Mouse (Mus musculus) C2C12 (cell line): ENCODE measurements at regions not wholly inside any gene's neighbourhood (a gene's known extent, or its start where the extent isn't known, plus 50 kb on each side); places are given as distances from the start of the nearest gene placed in this dataset.

Source experiments
- H3K27me3 ChIP-seq: one replicate; pipeline ENCODE4 v1.6.1; 2011; ENCODE audit not compliant: control insufficient read depth, insufficient read depth, insufficient read length
- H3K36me3 ChIP-seq: one replicate; pipeline ENCODE4 v1.6.1; 2011; ENCODE audit not compliant: control insufficient read depth, insufficient read depth
- H3K4me3 ChIP-seq: one replicate; pipeline ENCODE4 v1.5.1; 2011; ENCODE audit warnings: mild to moderate bottlenecking, control low read depth; ENCODE audit not compliant: poor library complexity, insufficient read depth, severe bottlenecking
- H3K79me2 ChIP-seq: one replicate; pipeline ENCODE4 v1.6.1; 2011; ENCODE audit not compliant: control insufficient read depth, insufficient read depth
- H3K79me3 ChIP-seq: one replicate; pipeline ENCODE4 v1.6.1; 2011; ENCODE audit warnings: low read depth, control low read depth
- H3ac ChIP-seq: one replicate; pipeline ENCODE3; 2011; ENCODE audit warnings: low read depth; ENCODE audit not compliant: control insufficient read depth, insufficient read length
- CEBPB ChIP-seq: IDR thresholded peaks from one replicate; pipeline ENCODE4 v1.6.1; 2011; ENCODE audit warnings: low read depth, mild to moderate bottlenecking, control low read depth, moderate library complexity
- CTCF ChIP-seq: IDR thresholded peaks from one replicate; pipeline ENCODE4 v1.5.1; 2011; ENCODE audit not compliant: control insufficient read depth, insufficient read depth, insufficient read length
- FOSL1 ChIP-seq: IDR thresholded peaks from one replicate; pipeline ENCODE4 v1.8.0; 2011; ENCODE audit warnings: mild to moderate bottlenecking, low read length; ENCODE audit not compliant: poor library complexity, insufficient read depth, severe bottlenecking
- MAX ChIP-seq: IDR thresholded peaks from one replicate; pipeline ENCODE4 v1.6.1; 2011; ENCODE audit warnings: mild to moderate bottlenecking, control low read depth
- MYOD1 ChIP-seq: IDR thresholded peaks from one replicate; pipeline ENCODE4 v1.6.1; 2011; ENCODE audit warnings: low read depth; ENCODE audit not compliant: control insufficient read depth, insufficient read length
- MYOG ChIP-seq: IDR thresholded peaks from one replicate; pipeline ENCODE4 v1.6.1; 2011; ENCODE audit not compliant: control insufficient read depth, insufficient read length; ENCODE audit errors: extremely low read depth
- USF1 ChIP-seq: IDR thresholded peaks from one replicate; pipeline ENCODE4 v1.6.1; 2011; ENCODE audit warnings: low read depth, mild to moderate bottlenecking, control low read depth, moderate library complexity

GRCm38 (mm10) chr16:42676406-42677075 lies 199.1 kb upstream of the Zbtb20 start:
- Histone ChIP-seq H3ac (no peak overlapping the region), H3K27me3 (no peaks in the 10 kb centered on the region), H3K4me3 (no peak overlapping the region), H3K36me3 (no peaks in the 10 kb centered on the region), H3K79me3 (no peaks in the 10 kb centered on the region), H3K79me2 (no peaks in the 10 kb centered on the region)
- TF ChIP-seq MAX (no peak), USF1 (no peak), CTCF (no peak), MYOD1 (no peak), CEBPB (no peak), MYOG (no peak), FOSL1 (no peak)

- H3K36me3 ChIP-seq, result no peaks in the 10 kb centered on the region
- H3ac ChIP-seq, result no peak overlapping the region
- H3K79me3 ChIP-seq, result no peaks in the 10 kb centered on the region
- no peaks in the 10 kb centered on the region for H3K27me3 ChIP-seq
- TF ChIP-seq CEBPB, result no peak
- no peak for TF ChIP-seq FOSL1
- peak; percentile 58 for TF ChIP-seq USF1
- peak; percentile 66 for TF ChIP-seq MYOD1
- TF ChIP-seq CTCF, result no peak
- H3K4me3 ChIP-seq, result no peak overlapping the region
- H3K79me2 ChIP-seq, result no peaks in the 10 kb centered on the region
Measured at GRCm38 (mm10) chr16:42675031-42675430, 200.7 kb upstream of the Zbtb20 start.

- no peak overlapping the region for H3ac ChIP-seq
- TF ChIP-seq USF1, result no peak
- TF ChIP-seq CEBPB, result no peak
- TF ChIP-seq MYOD1, result no peak
- TF ChIP-seq MAX, result no peak
- H3K79me2 ChIP-seq, result no peaks in the 10 kb centered on the region
- no peaks in the 10 kb centered on the region for H3K27me3 ChIP-seq
- H3K79me3 ChIP-seq, result no peaks in the 10 kb centered on the region
- H3K4me3 ChIP-seq, result no peak overlapping the region
- no peaks in the 10 kb centered on the region for H3K36me3 ChIP-seq
Measured at GRCm38 (mm10) chr16:42666601-42667000, 209.1 kb upstream of the Zbtb20 start.

- no peak overlapping the region for H3K4me3 ChIP-seq
- no peaks in the 10 kb centered on the region for H3K36me3 ChIP-seq
- H3K27me3 ChIP-seq, result no peaks in the 10 kb centered on the region
- no peak overlapping the region for H3ac ChIP-seq
- H3K79me3 ChIP-seq, result no peaks in the 10 kb centered on the region
- H3K79me2 ChIP-seq, result no peaks in the 10 kb centered on the region
- TF ChIP-seq MYOG (no peak), CEBPB (no peak), MYOD1 (no peak), USF1 (no peak), MAX (no peak), FOSL1 (no peak), CTCF (no peak)
Measured at GRCm38 (mm10) chr16:42651904-42652732, 223.6 kb upstream of the Zbtb20 start.

GRCm38 (mm10) chr16:42649767-42650166 lies 225.9 kb upstream of the Zbtb20 start:
- Histone ChIP-seq H3K27me3 (no peaks in the 10 kb centered on the region), H3K4me3 (no peak overlapping the region), H3K36me3 (no peaks in the 10 kb centered on the region), H3K79me3 (no peaks in the 10 kb centered on the region), H3ac (no peak overlapping the region), H3K79me2 (no peaks in the 10 kb centered on the region)
- TF ChIP-seq CTCF, result no peak
- TF ChIP-seq MYOG, result no peak
- TF ChIP-seq MAX, result no peak
- TF ChIP-seq FOSL1, result no peak
- TF ChIP-seq MYOD1, result no peak
- TF ChIP-seq USF1, result no peak
- TF ChIP-seq CEBPB, result no peak

GRCm38 (mm10) chr16:42648531-42649142 lies 227.0 kb upstream of the Zbtb20 start:
- no peak overlapping the region for H3ac ChIP-seq
- no peaks in the 10 kb centered on the region for H3K36me3 ChIP-seq
- no peak overlapping the region for H3K4me3 ChIP-seq
- TF ChIP-seq CTCF, result no peak
- TF ChIP-seq MYOD1, result no peak
- no peak for TF ChIP-seq MAX
- TF ChIP-seq MYOG, result no peak
- no peak for TF ChIP-seq FOSL1
- peak; percentile 90 for TF ChIP-seq CEBPB
- no peak for TF ChIP-seq USF1
- H3K79me3 ChIP-seq, result no peaks in the 10 kb centered on the region
- H3K79me2 ChIP-seq, result no peaks in the 10 kb centered on the region
- no peaks in the 10 kb centered on the region for H3K27me3 ChIP-seq
